ENCODE assay signal across 17 mouse cellular contexts in the genomic region with DNA sequence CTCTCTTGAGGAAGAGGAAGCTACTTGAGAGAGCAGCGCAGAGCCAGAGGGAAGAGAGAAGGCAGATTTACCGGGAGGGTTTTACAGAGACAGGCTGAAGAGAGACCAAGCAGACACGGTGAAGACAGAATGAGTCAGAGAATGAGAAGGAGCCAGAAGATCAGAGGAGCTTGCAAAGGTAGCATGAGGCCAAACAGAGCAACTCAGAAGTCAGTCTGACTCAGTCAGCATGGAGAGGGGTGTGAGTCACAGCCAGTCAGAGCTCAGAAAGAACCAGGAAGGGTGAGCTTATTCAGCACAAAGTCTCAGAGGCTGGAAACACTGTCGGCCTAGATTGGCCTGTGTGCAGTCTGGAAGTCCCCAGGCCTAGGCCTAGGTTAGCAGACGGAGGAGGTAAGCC. TPM values are rescaled to one million over a fixed set of nuclear protein-coding genes. Genes with fewer than 3 reads are reported as not detected.
DNase-seq lines count a peak whose midpoint lies in the region; ATAC-seq and TF ChIP-seq lines count a peak whose summit lies in the region.
"Had no signal": no experiment of that assay in that cellular context is flagged by ENCODE, and none has a peak within 500 bp of the region (broad histone marks: within the 10 kb centered on the region; RNA-seq: fewer than 3 reads in every experiment).

No protein-coding gene starts in this region.

- H3K27ac ChIP-seq in thymus, adult 2 months (ENCODE audit: control insufficient read depth, insufficient read depth, low read length): no peak overlapping the region
- H3K27ac ChIP-seq in intestine, embryonic 15.5 days: no peak overlapping the region
- H3K27ac ChIP-seq: heart, embryonic 13.5 days; limb, embryonic 12.5 days had no signal

- no peaks in the 10 kb centered on the region for H3K9me3 ChIP-seq in intestine, embryonic 15.5 days
- H3K9me3 ChIP-seq: heart, embryonic 13.5 days; limb, embryonic 12.5 days had no signal

- H3K9ac ChIP-seq in intestine, embryonic 15.5 days: no peak overlapping the region
- H3K9ac ChIP-seq: heart, embryonic 13.5 days; limb, embryonic 12.5 days had no signal

- TF ChIP-seq CTCF in thymus, adult 2 months (IDR thresholded peaks at IDR 0.05; ENCODE audit: borderline replicate concordance, control insufficient read depth, extremely low read depth, insufficient read depth, low read length, poor library complexity): no peak

- H3K4me2 ChIP-seq in intestine, embryonic 15.5 days (replicated peaks): no peak overlapping the region
- H3K4me2 ChIP-seq: heart, embryonic 13.5 days; limb, embryonic 12.5 days had no signal

- no peak for TF ChIP-seq POLR2A in thymus, adult 2 months (IDR thresholded peaks at IDR 0.05; ENCODE audit: control insufficient read depth, extremely low read depth, insufficient read depth, low read length, poor library complexity)

- H3K4me1 ChIP-seq in thymus, adult 2 months (replicated peaks; ENCODE audit: control insufficient read depth, insufficient read depth, low read length): no peaks in the 10 kb centered on the region
- H3K4me1 ChIP-seq in intestine, embryonic 15.5 days (replicated peaks): no peaks in the 10 kb centered on the region
- H3K4me1 ChIP-seq: heart, embryonic 13.5 days; limb, embryonic 12.5 days had no signal

- no peak for ATAC-seq in intestine, embryonic 15.5 days
- ATAC-seq: intestine, postnatal 0 days had no signal

- H3K27me3 ChIP-seq in thymus, adult 2 months (ENCODE audit: control insufficient read depth, insufficient read depth, low read length): no peaks in the 10 kb centered on the region
- no peaks in the 10 kb centered on the region for H3K27me3 ChIP-seq in intestine, embryonic 15.5 days (replicated peaks)
- H3K27me3 ChIP-seq: heart, embryonic 13.5 days; limb, embryonic 12.5 days had no signal

- WGBS in thymus, adult 2 months: 95% methylated on average over 5 of the region's 5 CpGs
- WGBS in intestine, embryonic 15.5 days: 94% methylated on average over 5 of the region's 5 CpGs

- no peak overlapping the region for H3K4me3 ChIP-seq in thymus, adult 2 months (ENCODE audit: control insufficient read depth, insufficient read depth, low read length)
- H3K4me3 ChIP-seq in intestine, embryonic 15.5 days (replicated peaks): no peak overlapping the region
- H3K4me3 ChIP-seq: heart, embryonic 13.5 days; limb, embryonic 12.5 days had no signal

- peaks cover 54% of the 10 kb centered on the region for H3K36me3 ChIP-seq in thymus, adult 2 months (ENCODE audit: control insufficient read depth, insufficient read depth, low read length)
- peaks cover 56% of the 10 kb centered on the region for H3K36me3 ChIP-seq in intestine, embryonic 15.5 days

- peak; percentile 46 to 71 for DNase-seq in frontal cortex, adult 2 months (ENCODE audit: extremely low spot score in 1 of 2, low spot score in 1 of 2)
- DNase-seq in frontal cortex, postnatal 25 days (ENCODE audit: low spot score in 2 of 2): no peak
- peak; percentile 76 for DNase-seq in 3134 (ENCODE audit: extremely low read depth, insufficient read length, low spot score)
- peak; percentile 54 for DNase-seq in adrenal gland, adult 8-10 months
- peak; percentile 31 to 65 for DNase-seq in left cerebral cortex, adult 8-10 months (ENCODE audit: low spot score in 2 of 2)
- DNase-seq in thymus, adult 2 months: no peak
- no peak for DNase-seq in layer of hippocampus, adult 11-12 months (ENCODE audit: low spot score)

RNA-seq across cellular contexts. Expression of gene Prph2, which starts 22.7 kb away (rescaled TPM):
- 0.04 TPM in 1 of 2 replicates, not detected in the other for polyA plus RNA-seq in frontal cortex, adult 2 months (2012; rRNA removed)
- not detected for total RNA-seq in adrenal gland, adult 8-10 months (2022)
- under 1 TPM in 1 of 4 experiments, not detected in 3; 0.13 TPM for total RNA-seq in left cerebral cortex, adult 8-10 months (2022)
- polyA plus RNA-seq in thymus, adult 2 months (2012; rRNA removed): 0.09 and 0.15 TPM in 2 replicates
- polyA plus RNA-seq in intestine, embryonic 15.5 days (2015; fragmentation: Nextera tagmentation; extraction: Ambion mirVana): not detected in 2 replicates
- total RNA-seq: adrenal gland, adult 18-20 months; gastrocnemius, postnatal 14 days; MEL had no signal
- polyA plus RNA-seq: heart, embryonic 13.5 days; hindbrain, embryonic 11.5 days; intestine, postnatal 0 days; limb, embryonic 12.5 days; liver, embryonic 16.5 days; stomach, embryonic 14.5 days had no signal

RNA-seq across cellular contexts. Expression of gene Tbcc, which starts 42.5 kb away (rescaled TPM):
- polyA plus RNA-seq in frontal cortex, adult 2 months (2012; rRNA removed): 26.5 and 27.3 TPM in 2 replicates
- total RNA-seq in adrenal gland, adult 8-10 months (2022): 10 to 100 TPM; 22.8 to 28.3 (median 26.7) TPM
- 10 to 100 TPM; 26.1 to 38.4 (median 32.5) TPM for total RNA-seq in left cerebral cortex, adult 8-10 months (2022)
- polyA plus RNA-seq in thymus, adult 2 months (2012; rRNA removed): 23.7 and 28.5 TPM in 2 replicates
- 48.2 and 48.6 TPM in 2 replicates for polyA plus RNA-seq in intestine, embryonic 15.5 days (2015; fragmentation: Nextera tagmentation; extraction: Ambion mirVana)

Comparison
In these comparisons a context has a peak if more than half of its experiments do, and no peak if none do; other contexts are left out.
1. DNase-seq: peak in frontal cortex, adult 2 months (2 of 2), 3134 (single experiment), adrenal gland, adult 8-10 months (single experiment) and left cerebral cortex, adult 8-10 months (2 of 2); none in frontal cortex, postnatal 25 days (0 of 2), thymus, adult 2 months (single experiment) and layer of hippocampus, adult 11-12 months (single experiment).